Mouse (Mus musculus) thymus, adult 2 months (tissue): ENCODE data around the gene Gm9999. TPM values are rescaled to one million over a fixed set of nuclear protein-coding genes. Genes with fewer than 3 reads are reported as not detected.

Experiments
- DNase-seq: peaks from one replicate; pipeline ENCODE4 v3.0.0; 2021
- H3K27ac ChIP-seq: fragments of 200-500 bp; 2 replicates; pipeline ENCODE4 v1.5.1; 2012; ENCODE audit warnings: low read length, control low read depth; ENCODE audit not compliant: control insufficient read depth, insufficient read depth
- H3K27me3 ChIP-seq: fragments of 200-500 bp; 2 replicates; pipeline ENCODE4 v1.6.1; 2012; ENCODE audit warnings: mild to moderate bottlenecking, low read length, moderate library complexity, mixed read lengths; ENCODE audit not compliant: control insufficient read depth, insufficient read depth
- H3K36me3 ChIP-seq: fragments of 200-500 bp; 2 replicates; pipeline ENCODE4 v1.6.1; 2012; ENCODE audit warnings: mild to moderate bottlenecking, low read length, moderate library complexity; ENCODE audit not compliant: control insufficient read depth, insufficient read depth
- H3K4me1 ChIP-seq: fragments of 200-500 bp; replicated peaks from 2 replicates; pipeline ENCODE4 v1.6.1; 2012; ENCODE audit warnings: low read length; ENCODE audit not compliant: control insufficient read depth, insufficient read depth
- H3K4me3 ChIP-seq: fragments of 200-500 bp; 2 replicates; pipeline ENCODE4 v1.5.1; 2012; ENCODE audit warnings: mild to moderate bottlenecking, low read length, control low read depth, moderate library complexity; ENCODE audit not compliant: control insufficient read depth, insufficient read depth
- CTCF ChIP-seq: fragments of 200-500 bp; IDR thresholded peaks from 2 replicates; pipeline ENCODE4 v1.5.1; 2012; ENCODE audit warnings: mild to moderate bottlenecking, control low read depth, low read length, moderate library complexity, borderline replicate concordance; ENCODE audit not compliant: control insufficient read depth, poor library complexity, insufficient read depth; ENCODE audit errors: extremely low read depth
- POLR2A ChIP-seq: fragments of 200-500 bp; IDR thresholded peaks from 2 replicates; pipeline ENCODE4 v1.6.1; 2012; ENCODE audit warnings: mild to moderate bottlenecking, low read length, control low read depth, moderate library complexity; ENCODE audit not compliant: control insufficient read depth, poor library complexity, insufficient read depth; ENCODE audit errors: extremely low read depth
- WGBS: fragments of 180-500 bp; shearing (Covaris S2); methylation state at CpG from one replicate; pipeline ENCODE4 v1.1.7; 2018; 5-methylcytosine and 5-hydroxymethylcytosine counted together
- polyA plus RNA-seq: library from polyadenylated mRNA; depleted of rRNA; stranded (reverse); fragments of >200 nt; gene quantifications from 2 replicates; pipeline ENCODE4 v1.2.3, GENCODE M21; 2012; rRNA removed

Gene Gm9999
- polyA plus RNA-seq, 1 experiment = 0.54 TPM

GRCm38 (mm10) chr7:47031371-47031770, 48.0 kb downstream of the Gm9999 start:
- Histone ChIP-seq H3K27ac (no peak overlapping the region), H3K36me3 (no peaks in the 10 kb centered on the region), H3K27me3 (no peaks in the 10 kb centered on the region), H3K4me1 (no peaks in the 10 kb centered on the region), H3K4me3 (no peak overlapping the region)
- TF ChIP-seq CTCF (no peak), POLR2A (no peak)
- 58% methylated on average over 4 of the region's 4 CpGs for WGBS
- DNase-seq = no peak

GRCm38 (mm10) chr7:47034785-47035384, 51.5 kb downstream of the Gm9999 start:
- no peak overlapping the region for H3K4me3 ChIP-seq
- H3K4me1 ChIP-seq = no peaks in the 10 kb centered on the region
- TF ChIP-seq POLR2A (no peak), CTCF (no peak)
- no peaks in the 10 kb centered on the region for H3K27me3 ChIP-seq
- H3K27ac ChIP-seq = no peak overlapping the region
- H3K36me3 ChIP-seq = no peaks in the 10 kb centered on the region
- 91% methylated on average over 4 of the region's 4 CpGs for WGBS
- no peak for DNase-seq

GRCm38 (mm10) chr7:47035426-47035825, 52.0 kb downstream of the Gm9999 start:
- Histone ChIP-seq H3K36me3 (no peaks in the 10 kb centered on the region), H3K4me3 (no peak overlapping the region), H3K4me1 (no peaks in the 10 kb centered on the region), H3K27ac (no peak overlapping the region), H3K27me3 (no peaks in the 10 kb centered on the region)
- TF ChIP-seq POLR2A (no peak), CTCF (no peak)
- 84% methylated on average over 8 of the region's 8 CpGs for WGBS
- DNase-seq = no peak

Other genes starting within 250 kb of the Gm9999 start
- gene Saa1, start 240.6 kb upstream of the Gm9999 start, polyA plus RNA-seq = 2.7 and 4.3 TPM in 2 replicates
- gene Saa2, start 231.8 kb upstream of the Gm9999 start, polyA plus RNA-seq = 1.2 and 1.4 TPM in 2 replicates
- gene Hps5, start 187.5 kb upstream of the Gm9999 start, polyA plus RNA-seq = 21.4 and 22.3 TPM in 2 replicates
- gene Gtf2h1, start 187.5 kb upstream of the Gm9999 start, polyA plus RNA-seq = 13.0 and 14.4 TPM in 2 replicates
- gene Ldha, start 142.1 kb upstream of the Gm9999 start, polyA plus RNA-seq = 600 and 660 TPM in 2 replicates
- gene Ldhc, start 122.4 kb upstream of the Gm9999 start, polyA plus RNA-seq = 0.20 TPM in 1 of 2 replicates, not detected in the other
- 113 and 123 TPM in 2 replicates for gene Tsg101, start 63.6 kb upstream of the Gm9999 start, polyA plus RNA-seq
- gene Uevld, start 25.1 kb upstream of the Gm9999 start, polyA plus RNA-seq = 4.0 and 4.3 TPM in 2 replicates
- gene Spty2d1, start 24.8 kb downstream of the Gm9999 start, polyA plus RNA-seq = 6.9 and 8.4 TPM in 2 replicates
- gene Tmem86a, start 67.0 kb downstream of the Gm9999 start, polyA plus RNA-seq = 51.3 and 66.5 TPM in 2 replicates
- gene Ptpn5, start 150.1 kb downstream of the Gm9999 start, polyA plus RNA-seq = 1.3 and 2.2 TPM in 2 replicates
- gene Mrgpra6, start 221.3 kb downstream of the Gm9999 start, polyA plus RNA-seq = not detected in 2 replicates